Mouse (Mus musculus): ENCODE data around the gene Gm9821.

Gm9821 gene

GRCm38 (mm10) chr2:91926949-91927348 lies 18.6 kb upstream of the Gm9821 start, which contains the start of gene Chrm4:
TSS of gene Chrm4 (plus strand) at chr2:91927249.
- DNase-seq (ENCODE audit: low read depth, low spot score): no peak

DNA sequence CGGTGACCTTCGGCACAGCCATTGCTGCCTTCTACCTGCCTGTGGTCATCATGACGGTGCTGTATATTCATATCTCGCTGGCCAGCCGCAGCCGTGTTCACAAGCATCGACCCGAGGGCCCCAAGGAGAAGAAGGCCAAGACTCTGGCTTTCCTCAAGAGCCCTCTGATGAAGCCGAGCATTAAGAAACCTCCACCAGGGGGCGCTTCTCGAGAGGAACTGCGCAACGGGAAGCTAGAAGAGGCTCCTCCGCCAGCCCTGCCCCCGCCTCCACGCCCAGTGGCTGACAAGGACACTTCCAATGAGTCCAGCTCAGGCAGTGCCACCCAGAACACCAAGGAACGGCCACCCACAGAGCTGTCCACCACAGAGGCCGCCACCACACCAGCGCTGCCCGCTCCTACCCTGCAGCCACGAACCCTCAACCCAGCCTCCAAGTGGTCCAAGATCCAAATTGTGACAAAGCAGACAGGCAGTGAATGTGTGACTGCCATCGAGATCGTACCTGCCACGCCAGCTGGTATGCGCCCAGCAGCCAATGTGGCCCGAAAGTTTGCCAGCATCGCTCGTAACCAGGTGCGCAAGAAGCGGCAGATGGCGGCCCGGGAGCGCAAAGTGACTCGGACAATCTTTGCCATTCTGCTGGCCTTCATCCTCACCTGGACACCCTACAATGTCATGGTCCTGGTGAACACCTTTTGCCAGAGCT lies 17.5 kb upstream of the Gm9821 start:
- peak; percentile 92 for DNase-seq (ENCODE audit: low read depth, low spot score)

DNA sequence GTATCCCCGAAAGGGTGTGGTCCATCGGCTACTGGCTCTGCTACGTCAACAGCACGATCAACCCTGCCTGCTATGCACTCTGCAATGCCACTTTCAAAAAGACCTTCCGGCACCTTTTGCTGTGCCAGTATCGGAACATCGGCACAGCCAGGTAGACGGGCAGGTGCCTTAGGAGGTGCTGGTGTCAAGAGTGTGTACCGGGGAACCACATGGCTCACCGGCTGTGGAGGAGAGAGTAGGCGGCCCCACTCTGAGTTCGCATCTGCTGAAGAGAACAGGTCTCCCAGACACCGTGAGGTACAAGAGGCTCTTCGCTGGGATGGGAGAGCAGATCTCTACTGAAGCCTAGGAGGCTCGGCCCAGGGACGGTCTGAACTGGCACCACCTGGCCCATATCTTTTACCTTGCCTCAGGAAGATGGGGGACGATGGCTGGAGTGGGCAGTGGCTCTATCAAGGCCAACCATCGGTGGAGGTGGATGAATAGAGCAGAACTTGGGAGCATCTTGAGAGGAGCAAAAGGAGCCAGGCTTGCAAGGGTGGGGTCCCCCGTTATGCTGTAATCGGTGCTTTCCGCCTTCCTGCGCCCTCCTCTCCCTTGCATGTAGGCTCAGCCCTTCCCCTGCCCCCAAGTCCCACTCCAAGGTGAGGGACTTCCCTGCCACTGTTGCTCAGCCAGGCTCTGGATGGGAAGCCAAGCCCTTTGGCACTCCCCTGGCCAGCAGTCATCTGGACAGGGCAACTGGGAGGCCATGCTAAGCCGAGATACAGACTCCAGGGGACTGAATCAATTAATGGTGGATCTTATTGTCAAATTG lies 16.8 kb upstream of the Gm9821 start:
- DNase-seq (ENCODE audit: low read depth, low spot score): no peak

GRCm38 (mm10) chr2:91929455-91929854 lies 16.0 kb upstream of the Gm9821 start:
- no peak for DNase-seq (ENCODE audit: low read depth, low spot score)

DNA sequence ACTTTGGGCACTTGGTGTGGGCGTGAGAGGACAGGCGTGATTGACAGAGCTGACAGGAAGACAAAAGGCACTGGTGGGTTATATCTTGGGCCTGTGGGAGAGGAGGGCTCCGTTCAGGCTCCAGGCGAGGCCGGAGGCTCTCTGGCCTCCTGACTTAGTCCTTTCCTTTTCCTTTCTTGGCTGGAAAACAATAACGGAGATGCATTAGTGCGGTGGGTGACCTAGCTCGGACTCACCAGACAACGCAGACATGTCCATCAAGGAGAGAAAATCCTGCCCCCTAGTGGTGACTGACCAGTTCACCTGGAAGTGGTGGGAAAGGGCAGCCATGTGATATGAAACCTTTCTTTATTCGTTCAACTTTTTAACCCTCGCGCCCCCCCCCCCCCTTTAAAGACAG lies 15.6 kb upstream of the Gm9821 start:
- DNase-seq (ENCODE audit: low read depth, low spot score): peak; percentile 86

DNA sequence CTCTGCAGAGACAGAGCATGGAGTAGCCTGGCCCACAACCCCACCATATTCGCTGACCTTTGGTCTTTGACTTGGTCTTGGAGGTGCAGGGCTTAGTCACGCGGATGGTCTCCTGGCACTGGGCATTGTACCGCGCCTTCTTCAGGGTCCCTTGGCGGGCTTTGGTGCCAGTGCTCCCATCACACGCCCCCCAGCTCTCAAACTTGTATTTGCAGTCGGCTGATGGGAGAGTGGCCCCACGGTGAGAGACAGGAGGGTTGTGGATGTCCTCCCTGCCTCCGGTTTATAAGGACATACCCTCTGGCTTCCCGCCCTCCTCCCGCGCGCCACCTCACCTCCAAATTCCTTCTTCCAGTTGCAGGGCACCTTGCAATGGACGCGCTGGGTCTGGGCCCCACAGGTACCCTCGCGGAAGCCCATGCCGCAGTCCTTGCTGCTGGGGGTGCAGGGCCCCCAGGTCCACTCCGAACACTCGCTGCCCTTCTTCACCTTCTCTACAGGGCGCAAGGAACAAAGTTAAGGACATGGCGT lies 14.7 kb upstream of the Gm9821 start:
- peak; percentile 24 for DNase-seq (ENCODE audit: low read depth, low spot score)

DNA sequence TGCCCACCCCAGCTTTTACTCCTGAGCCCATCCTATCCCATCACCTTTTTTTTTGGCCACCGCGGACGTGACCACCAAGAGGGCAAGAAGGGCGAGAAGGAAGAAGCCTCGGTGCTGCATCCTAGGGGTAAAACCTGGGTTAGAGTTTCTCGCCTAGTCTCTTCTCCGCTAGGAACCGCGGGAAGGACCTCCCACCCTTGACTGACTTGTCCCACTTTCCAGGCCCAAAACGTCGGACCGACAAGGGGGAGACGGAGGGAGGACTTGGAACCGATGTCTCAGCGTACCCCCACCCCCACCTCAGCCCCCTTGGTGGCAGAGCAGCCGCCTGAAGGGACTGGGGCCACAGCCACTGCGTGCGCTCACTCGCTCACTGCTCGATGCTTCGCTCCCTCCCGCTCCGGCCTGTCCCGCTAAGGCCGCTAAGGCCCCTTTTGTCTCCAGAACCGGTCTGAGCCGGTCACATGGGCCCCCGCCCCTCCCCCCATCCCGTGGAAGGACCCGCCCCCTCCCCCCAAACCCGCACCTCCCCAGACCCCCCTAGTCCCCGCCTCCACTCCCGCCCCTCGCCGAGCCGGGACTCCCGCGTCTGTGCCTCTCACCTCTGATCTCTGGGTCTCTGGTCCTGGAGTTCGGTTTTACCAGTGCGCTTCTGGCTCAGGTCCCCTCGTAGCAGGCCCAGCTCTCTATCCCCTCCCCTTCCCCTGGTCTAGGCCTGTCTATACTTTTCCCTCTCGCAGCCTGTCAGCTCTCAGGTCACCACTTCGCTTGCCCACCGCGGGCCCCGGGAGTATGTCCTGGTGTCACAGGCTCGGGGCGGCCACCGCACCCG lies 14.0 kb upstream of the Gm9821 start:
- DNase-seq (ENCODE audit: low read depth, low spot score): peak; percentile 91

GRCm38 (mm10) chr2:91932160-91932711 lies 13.3 kb upstream of the Gm9821 start, which contains the start of gene Mdk:
TSS of gene Mdk (minus strand) at chr2:91932297.
- DNase-seq (ENCODE audit: low read depth, low spot score): peak; percentile 95

DNA sequence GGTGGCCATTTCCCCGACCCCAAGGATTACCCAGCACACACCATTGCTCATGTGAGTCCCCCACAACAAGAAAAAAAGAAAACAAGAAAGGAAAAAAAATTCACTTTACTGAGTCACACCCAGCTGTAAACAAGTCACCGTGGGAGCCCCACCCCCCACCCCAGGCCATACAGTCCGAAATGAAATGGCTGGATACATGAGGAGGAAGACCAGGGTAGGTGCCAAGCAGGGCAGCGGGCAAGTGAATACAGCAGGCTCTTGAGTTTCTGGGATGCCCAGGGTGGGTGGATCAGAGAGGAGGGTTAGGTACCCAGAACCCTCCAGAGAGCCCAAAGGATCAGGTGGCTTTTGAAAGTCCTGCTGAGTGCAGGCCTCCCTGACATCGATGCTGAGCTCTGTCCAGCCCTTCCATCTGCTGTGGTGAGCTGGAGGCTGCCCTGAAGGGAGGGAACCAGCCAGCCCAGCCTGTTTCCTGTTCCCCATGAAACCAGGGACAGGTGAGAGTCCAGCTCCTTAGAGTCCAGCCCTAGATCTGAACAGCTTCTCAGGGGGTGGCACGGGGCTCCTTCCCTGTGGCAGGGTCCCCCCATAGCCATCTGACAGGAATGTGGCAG lies 12.7 kb upstream of the Gm9821 start:
- no peak for DNase-seq (ENCODE audit: low read depth, low spot score)

DNA sequence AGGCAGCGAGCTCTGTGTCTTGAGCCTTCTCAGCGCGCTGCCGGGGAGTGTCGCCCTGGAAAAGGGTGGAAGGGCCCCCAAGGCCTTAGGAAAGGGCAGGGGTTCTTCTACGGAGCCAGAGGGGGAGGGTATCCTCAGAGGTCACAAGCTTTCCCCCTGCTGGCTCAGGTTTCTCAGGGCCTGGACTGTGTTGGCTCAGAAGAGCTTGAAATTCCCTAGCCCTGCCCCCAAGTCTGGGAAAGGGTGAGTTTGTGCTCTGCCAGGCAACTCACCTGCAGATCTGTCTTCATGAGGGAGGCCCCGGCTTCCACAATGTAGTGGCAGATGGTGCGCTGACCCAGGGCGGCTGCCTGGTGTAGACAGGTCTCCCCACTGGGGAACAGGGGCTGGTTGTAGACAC lies 12.0 kb upstream of the Gm9821 start:
- no peak for DNase-seq (ENCODE audit: low read depth, low spot score)

DNA sequence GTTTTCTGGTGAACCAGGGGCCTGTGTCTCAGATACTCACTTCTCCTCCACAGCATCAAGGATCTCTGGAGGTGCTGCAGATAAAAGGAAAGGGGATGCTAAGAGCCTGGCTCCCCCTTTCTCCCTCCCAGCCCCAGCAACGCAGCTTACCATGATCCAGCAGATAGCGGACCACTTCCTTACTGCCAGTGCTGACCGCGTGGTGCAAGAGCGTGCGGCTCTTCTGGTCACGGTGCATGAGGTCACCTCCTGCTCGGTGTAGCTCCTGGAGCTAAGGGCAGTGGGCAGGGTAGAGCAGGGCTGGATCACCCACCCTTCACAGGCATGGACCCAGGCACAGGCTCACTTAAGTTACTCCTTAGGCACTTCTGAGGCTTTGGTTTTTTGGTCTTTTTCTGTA lies 11.5 kb upstream of the Gm9821 start:
- no peak for DNase-seq (ENCODE audit: low read depth, low spot score)

DNA sequence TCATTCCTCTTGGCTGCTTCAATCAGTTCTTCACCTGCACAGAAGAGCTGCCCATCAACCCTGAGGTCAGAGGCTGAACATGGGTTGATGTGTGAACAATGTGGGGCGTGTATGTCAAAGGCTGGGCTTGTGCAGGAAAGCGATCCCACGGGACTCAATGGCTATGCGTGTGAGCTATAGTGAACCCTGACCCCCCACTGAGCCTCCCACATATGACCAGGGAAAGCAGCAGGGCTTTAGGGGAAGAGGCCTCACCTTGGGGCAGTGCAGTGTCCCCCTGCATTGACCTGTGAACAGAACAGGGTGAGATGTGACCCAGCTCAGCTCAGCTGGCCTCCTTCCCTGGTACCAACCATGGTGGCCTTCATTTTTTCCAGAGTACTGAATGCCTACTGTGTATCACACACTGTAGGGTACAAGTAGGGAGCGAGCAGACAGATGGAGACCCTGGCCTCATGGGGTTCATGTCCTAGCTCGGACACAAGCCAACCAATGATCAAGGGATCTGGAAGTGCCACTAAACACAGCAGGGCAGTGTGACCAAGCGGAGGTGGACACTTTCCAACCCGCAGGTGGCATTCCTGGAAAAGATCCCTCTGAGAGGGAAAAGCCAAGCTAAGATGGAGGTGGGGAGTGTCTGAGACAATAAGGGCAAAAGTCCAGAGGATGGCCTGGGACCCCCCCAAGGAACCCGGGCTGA lies 10.5 kb upstream of the Gm9821 start:
- DNase-seq (ENCODE audit: low read depth, low spot score): peak; percentile 52

GRCm38 (mm10) chr2:91936154-91936553 lies 9.3 kb upstream of the Gm9821 start:
- no peak for DNase-seq (ENCODE audit: low read depth, low spot score)

DNA sequence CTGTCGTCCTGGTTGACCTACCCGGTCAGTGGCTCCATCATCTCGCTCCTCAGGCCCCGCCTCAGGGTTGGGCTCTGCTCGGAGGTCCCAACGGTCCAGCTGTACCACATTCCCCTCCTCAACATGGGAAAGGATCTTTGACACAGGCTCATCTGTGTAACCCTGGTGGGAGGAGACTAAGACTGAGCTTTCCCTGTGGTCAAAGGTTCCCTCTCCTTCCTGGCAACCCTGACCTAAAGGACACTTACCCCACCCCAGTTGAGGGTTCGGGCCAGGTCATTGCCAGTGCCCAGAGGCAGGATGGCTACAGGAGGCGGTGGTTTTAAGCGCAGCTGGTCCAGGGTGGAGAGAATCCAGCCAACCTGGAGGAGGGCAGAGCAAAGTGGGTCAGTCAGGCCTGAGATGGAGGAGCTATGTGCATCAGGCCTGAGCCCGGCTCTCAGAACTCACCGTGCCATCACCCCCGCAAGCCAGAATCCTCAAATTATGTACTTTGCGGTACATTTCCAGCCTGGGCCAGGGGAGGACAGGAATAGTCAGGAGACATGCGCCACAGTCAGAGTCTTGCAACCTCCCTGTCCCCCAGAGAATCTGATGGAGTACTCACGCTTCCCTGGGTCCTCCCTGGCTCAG lies 6.1 kb upstream of the Gm9821 start:
- no peak for DNase-seq (ENCODE audit: low read depth, low spot score)

DNA sequence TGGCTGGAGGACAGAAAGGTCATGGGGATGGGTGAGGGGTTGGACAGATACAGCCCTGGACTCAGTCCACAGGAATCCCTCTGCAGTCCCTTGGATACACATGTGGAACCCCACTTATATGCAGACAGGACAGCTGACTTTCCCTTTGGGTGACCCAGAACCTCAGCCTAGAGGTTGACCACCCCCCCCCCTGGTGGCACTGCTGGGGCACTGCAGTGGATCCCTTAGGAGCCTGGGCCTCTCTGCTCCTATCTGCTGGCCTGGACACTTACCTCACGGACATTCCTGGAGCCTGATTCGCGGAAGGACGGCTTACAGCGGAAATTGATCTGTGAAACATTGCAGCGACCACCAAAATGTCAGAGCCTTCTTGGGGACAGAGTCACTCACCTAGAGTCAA lies 3.1 kb upstream of the Gm9821 start:
- peak; percentile 34 for DNase-seq (ENCODE audit: low read depth, low spot score)

- DNase-seq (ENCODE audit: low read depth, low spot score): peak; percentile 78
These were observed 1.1 kb upstream of the Gm9821 start for GRCm38 (mm10) chr2:91944170-91944950.

DNA sequence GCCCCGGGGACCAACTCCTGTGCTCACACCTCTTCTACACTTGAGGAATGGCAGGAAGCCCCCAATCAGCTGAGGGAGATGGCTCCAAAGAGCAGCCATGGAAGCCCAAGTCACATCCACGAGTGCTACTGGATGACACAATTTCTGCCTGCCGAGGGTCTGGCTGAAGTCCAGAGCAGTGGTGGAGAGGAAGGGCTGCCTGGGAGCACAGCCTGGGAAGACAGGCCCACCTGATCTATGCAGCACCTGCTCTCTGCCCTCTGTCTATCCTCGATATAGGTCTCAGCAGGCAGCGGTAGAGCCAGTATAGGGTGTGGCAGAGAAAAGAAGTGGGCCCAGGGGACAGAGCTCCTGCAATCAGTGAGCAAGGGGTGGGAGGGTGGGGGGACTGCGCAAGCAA lies 1.3 kb downstream of the Gm9821 start:
- no peak for DNase-seq (ENCODE audit: low read depth, low spot score)

DNA sequence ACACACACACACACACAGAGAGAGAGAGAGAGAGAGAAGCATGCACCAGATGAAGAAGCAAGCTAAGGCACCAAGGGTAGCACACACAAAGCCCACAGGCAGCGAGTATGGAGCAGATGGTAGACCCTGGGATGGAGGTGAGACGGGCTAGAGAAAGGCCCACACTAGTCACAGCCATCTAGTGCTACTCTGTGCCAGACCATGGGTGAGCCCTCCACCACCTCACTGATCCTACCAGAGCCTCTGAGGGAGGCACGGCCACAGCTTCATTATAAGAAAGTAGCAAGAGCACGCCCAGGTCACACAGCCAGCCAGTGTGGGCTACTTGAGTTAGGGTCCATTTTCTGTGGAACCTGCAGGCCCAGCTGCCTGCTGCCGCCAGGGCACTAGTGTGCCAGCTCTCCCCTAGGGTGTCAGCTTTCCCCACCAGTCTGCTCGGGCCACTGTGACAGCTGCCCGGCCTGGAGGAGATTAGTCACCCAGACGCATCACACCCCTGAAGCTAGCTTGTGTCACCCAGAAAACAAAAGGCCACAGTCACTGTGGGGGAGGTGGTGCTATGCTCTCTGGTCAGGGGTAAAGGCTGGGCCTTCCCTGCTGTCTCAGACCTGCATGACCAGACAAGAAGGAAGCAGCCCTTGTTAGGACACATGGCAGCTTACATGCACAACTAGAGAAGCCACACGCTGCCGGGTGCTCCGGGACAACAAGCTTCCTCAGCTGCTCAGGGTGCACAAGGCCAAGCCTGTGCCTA lies 2.1 kb downstream of the Gm9821 start:
- DNase-seq (ENCODE audit: low read depth, low spot score): no peak

DNA sequence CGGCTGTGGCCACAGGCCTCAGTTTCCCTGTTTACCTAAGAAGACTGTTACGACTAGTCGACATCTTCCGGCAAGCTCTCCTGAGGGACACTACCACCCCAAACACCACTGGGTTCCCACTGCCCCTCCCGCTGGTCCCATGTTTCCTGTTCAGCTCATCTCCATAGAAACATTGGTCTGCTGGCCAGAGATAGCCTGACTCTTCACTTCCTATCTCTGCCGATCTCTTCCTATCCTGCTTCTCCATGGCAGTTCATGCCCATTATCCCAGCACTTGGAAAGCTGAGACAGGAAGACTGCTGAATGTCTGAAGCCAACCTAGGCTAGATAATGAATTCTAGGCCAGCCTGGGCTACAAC lies 2.6 kb downstream of the Gm9821 start:
- DNase-seq (ENCODE audit: low read depth, low spot score): no peak

Measured in ZHBTc4 (cell line).